Mouse (Mus musculus) megakaryocyte, adult 5-6 weeks (primary cell): ENCODE data around the gene Lrrc8b. TPM values are rescaled to one million over a fixed set of nuclear protein-coding genes. Genes with fewer than 3 reads are reported as not detected.

Experiments used
- ATAC-seq: 2 replicates; pipeline ENCODE4 v1.8.0; 2016; ENCODE audit warnings: mild to moderate bottlenecking, inconsistent platforms; ENCODE audit not compliant: poor library complexity, severe bottlenecking
- total RNA-seq, 2 experiments: library from RNA; stranded (forward) in 1 of 2; stranded (reverse) in 1 of 2; fragments of 153-499, 151-499 nt in 1 of 2; fragments of 221-1000, 200-1000 nt in 1 of 2; gene quantifications; 2 replicates each; pipeline versions ENCODE4 v1.2.3 to v1.2.4; 2015 to 2017

Lrrc8b gene
- total RNA-seq, 2 experiments from 2014 or later, result 9.6 to 23.7 TPM

GRCm38 (mm10) chr5:105418364-105418763 lies 2.8 kb downstream of the Lrrc8b start:
- ATAC-seq, result peak; percentile 60

- no peak for ATAC-seq
Observed at GRCm38 (mm10) chr5:105418851-105419250, 3.3 kb downstream of the Lrrc8b start.

GRCm38 (mm10) chr5:105425587-105425986 lies 10.0 kb downstream of the Lrrc8b start:
- no peak for ATAC-seq

GRCm38 (mm10) chr5:105427326-105427725 lies 11.8 kb downstream of the Lrrc8b start:
- ATAC-seq, result no peak

- ATAC-seq, result no peak
Observed at GRCm38 (mm10) chr5:105428265-105428974, 12.8 kb downstream of the Lrrc8b start.

- ATAC-seq, result no peak
Observed at GRCm38 (mm10) chr5:105430148-105430547, 14.6 kb downstream of the Lrrc8b start.

GRCm38 (mm10) chr5:105439608-105440007 lies 24.0 kb downstream of the Lrrc8b start:
- ATAC-seq, result no peak

- ATAC-seq, result no peak
Observed at GRCm38 (mm10) chr5:105440992-105441535, 25.5 kb downstream of the Lrrc8b start.

GRCm38 (mm10) chr5:105442212-105443000 lies 26.8 kb downstream of the Lrrc8b start:
- no peak for ATAC-seq

- peak; percentile 83 for ATAC-seq
Observed at GRCm38 (mm10) chr5:105443057-105443815, 27.7 kb downstream of the Lrrc8b start.

GRCm38 (mm10) chr5:105445686-105446085 lies 30.1 kb downstream of the Lrrc8b start:
- peak; percentile 67 for ATAC-seq

GRCm38 (mm10) chr5:105454105-105454504 lies 38.5 kb downstream of the Lrrc8b start:
- ATAC-seq, result no peak

- ATAC-seq, result no peak
Observed at GRCm38 (mm10) chr5:105459077-105459476, 43.5 kb downstream of the Lrrc8b start.

- no peak for ATAC-seq
Observed at GRCm38 (mm10) chr5:105460551-105460950, 45.0 kb downstream of the Lrrc8b start.

- no peak for ATAC-seq
Observed at GRCm38 (mm10) chr5:105461076-105461475, 45.5 kb downstream of the Lrrc8b start.

GRCm38 (mm10) chr5:105464671-105465070 lies 49.1 kb downstream of the Lrrc8b start:
- ATAC-seq, result no peak

- ATAC-seq, result no peak
Observed at GRCm38 (mm10) chr5:105465550-105465949, 50.0 kb downstream of the Lrrc8b start.

GRCm38 (mm10) chr5:105466471-105466902 lies 50.9 kb downstream of the Lrrc8b start:
- ATAC-seq, result no peak

- ATAC-seq, result no peak
Observed at GRCm38 (mm10) chr5:105467271-105467670, 51.7 kb downstream of the Lrrc8b start.

- ATAC-seq, result no peak
Observed at GRCm38 (mm10) chr5:105472983-105473705, 57.6 kb downstream of the Lrrc8b start.
